Mouse (Mus musculus): ENCODE results near the gene Psmd2. TPM values are rescaled to one million over a fixed set of nuclear protein-coding genes. Genes with fewer than 3 reads are reported as not detected.
A peak's percentile ranks its signal among the peaks of the same experiment; 100 is the strongest.

The Psmd2 gene
- total RNA-seq, 2 experiments from 2014 or later, result 261 to 263 TPM

- intact Hi-C loops (cut with DNase I), result no loop called here
- DNase-seq (ENCODE audit: extremely low spot score in 1 of 2, low spot score in 2 of 2), result peak; percentile 73 to 85
These were observed 43.3 kb downstream of the Psmd2 start for GRCm38 (mm10) chr16:20694781-20695180.

DNA sequence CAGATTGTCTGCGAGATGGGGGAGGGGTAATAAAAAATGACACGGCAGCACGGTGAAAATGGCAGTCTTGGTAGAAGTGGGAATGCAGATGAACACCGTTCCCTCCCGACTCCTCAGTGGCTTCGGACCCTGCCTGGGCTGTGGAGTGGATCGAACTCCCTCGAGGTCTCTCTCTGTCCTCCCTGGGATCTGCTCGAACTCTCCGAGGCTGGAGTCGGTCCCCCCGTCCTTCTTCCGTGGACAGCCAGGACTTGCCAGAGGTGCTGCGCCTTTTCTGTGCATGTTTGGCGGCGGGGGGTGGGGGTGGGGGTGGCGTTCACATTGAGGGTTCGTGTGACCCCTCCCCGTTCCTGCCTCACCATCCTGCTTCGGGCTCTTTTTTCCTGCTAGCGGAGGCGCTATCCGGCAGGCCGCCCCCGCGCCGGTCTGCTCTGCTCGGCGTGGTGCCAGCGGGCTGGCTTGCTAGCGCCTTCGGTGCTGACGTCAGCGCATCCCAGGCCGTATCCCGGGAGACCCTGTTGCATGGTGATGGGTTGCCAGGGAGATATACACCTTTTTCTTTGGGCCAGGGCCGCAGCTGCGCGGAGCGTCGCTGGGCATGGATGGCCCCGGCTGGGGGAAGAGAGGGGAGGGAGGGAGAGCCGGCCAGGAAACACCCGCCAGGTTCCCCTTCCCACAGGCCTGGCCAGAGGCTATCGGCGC is 44.3 kb downstream of the Psmd2 start:
- peak; percentile 98 for DNase-seq (ENCODE audit: extremely low spot score in 1 of 2, low spot score in 2 of 2)
- intact Hi-C loops (cut with DNase I), result no loop called here

GRCm38 (mm10) chr16:20699266-20699665 is 47.8 kb downstream of the Psmd2 start:
- intact Hi-C loops (cut with DNase I), result no loop called here
- no peak for DNase-seq (ENCODE audit: extremely low spot score in 1 of 2, low spot score in 2 of 2)

DNA sequence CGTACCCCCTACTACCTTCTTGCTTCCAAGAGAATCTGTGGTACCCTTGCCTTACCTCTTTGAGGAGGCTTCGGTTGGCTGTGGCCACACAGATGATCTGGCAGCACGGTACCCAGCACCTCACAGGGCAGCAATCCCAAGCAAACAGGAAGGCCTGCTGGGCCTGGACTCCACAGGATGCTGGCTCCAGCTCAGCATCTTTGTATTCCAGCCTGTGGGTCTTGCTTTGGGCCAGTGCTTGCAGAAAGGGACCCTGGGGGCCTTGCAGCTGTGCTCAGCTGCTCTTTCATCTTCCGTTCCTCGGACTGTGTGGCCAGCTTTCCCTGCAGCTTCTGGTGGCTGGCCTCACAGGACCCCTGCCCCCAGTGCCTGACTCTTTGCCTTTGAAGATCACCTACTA is 48.6 kb downstream of the Psmd2 start:
- peak in 1 of 2 experiments; percentile 81 for DNase-seq (ENCODE audit: extremely low spot score in 1 of 2, low spot score in 2 of 2)
- intact Hi-C loops (cut with DNase I), result no loop called here

DNA sequence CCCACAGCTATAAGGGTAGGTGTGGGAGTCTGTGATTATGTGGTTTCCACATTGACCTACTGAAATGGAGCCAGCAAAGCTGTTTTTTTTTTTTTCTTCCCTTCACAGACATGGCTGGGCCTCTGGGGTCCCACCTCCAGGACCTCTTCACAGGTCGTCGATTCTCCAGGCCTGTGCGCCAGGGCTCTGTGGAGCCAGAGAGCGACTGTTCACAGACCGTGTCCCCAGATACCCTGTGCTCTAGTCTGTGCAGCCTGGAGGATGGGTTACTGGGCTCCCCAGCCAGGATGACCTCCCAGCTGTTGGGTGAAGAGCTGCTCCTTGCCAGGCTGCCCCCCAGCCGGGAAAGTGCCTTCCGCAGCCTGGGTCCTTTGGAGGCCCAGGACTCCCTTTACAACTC is 49.9 kb downstream of the Psmd2 start:
- no peak for DNase-seq (ENCODE audit: extremely low spot score in 1 of 2, low spot score in 2 of 2)
- intact Hi-C loops (cut with DNase I), result no loop called here

- intact Hi-C loops (cut with DNase I), result no loop called here
- no peak for DNase-seq (ENCODE audit: extremely low spot score in 1 of 2, low spot score in 2 of 2)
These were observed 50.5 kb downstream of the Psmd2 start for GRCm38 (mm10) chr16:20701729-20702521.

GRCm38 (mm10) chr16:20702522-20702893 is 51.1 kb downstream of the Psmd2 start:
- intact Hi-C loops (cut with DNase I), result no loop called here
- DNase-seq (ENCODE audit: extremely low spot score in 1 of 2, low spot score in 2 of 2), result peak in 1 of 2 experiments; percentile 85

- DNase-seq (ENCODE audit: extremely low spot score in 1 of 2, low spot score in 2 of 2), result no peak
These were observed 51.6 kb downstream of the Psmd2 start for GRCm38 (mm10) chr16:20703071-20703470.

GRCm38 (mm10) chr16:20703699-20704400 is 52.4 kb downstream of the Psmd2 start:
- DNase-seq (ENCODE audit: extremely low spot score in 1 of 2, low spot score in 2 of 2), result no peak
- intact Hi-C loops (cut with DNase I), result no loop called here

More at GRCm38 (mm10) chr16:20703071-20703470, 51.6 kb downstream of the Psmd2 start:
- intact Hi-C loops (cut with DNase I), result no loop called here

GRCm38 (mm10) chr16:20705786-20706185 is 54.3 kb downstream of the Psmd2 start:
- no peak for DNase-seq (ENCODE audit: extremely low spot score in 1 of 2, low spot score in 2 of 2)
- intact Hi-C loops (cut with DNase I), result no loop called here

DNA sequence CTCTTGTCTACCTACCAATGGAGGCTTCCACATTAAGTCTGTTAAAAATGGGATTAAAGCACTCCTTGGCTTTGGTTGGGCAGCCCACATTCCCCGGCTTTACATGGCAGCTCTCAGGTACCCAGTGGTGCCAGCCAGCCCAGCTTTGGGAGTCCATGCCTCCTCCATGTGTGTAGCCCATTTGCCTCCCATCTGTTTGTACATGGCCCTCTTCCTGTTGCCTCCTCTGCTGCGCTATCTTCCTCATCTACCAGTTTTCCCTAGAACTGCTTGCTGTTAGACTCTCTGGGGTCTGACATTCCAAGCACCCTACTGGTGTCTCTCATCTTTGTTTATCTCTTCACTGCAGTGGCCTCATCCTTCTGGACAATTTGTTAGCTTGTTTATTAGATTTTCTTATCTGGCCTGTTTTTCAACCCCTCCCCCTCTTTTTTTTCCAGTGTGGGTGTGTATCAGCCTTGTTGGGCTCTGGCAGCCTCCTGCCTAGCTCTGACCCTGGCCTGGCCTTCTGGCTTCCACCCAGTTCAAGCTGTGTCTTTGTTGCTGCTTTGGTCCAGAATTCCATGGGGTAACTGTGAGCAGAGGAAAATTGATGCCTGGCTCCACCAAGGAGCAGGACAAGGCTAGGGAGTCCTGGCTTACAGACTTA is 55.1 kb downstream of the Psmd2 start:
- intact Hi-C loops (cut with DNase I), result no loop called here
- DNase-seq (ENCODE audit: extremely low spot score in 1 of 2, low spot score in 2 of 2), result peak in 1 of 2 experiments; percentile 78

DNA sequence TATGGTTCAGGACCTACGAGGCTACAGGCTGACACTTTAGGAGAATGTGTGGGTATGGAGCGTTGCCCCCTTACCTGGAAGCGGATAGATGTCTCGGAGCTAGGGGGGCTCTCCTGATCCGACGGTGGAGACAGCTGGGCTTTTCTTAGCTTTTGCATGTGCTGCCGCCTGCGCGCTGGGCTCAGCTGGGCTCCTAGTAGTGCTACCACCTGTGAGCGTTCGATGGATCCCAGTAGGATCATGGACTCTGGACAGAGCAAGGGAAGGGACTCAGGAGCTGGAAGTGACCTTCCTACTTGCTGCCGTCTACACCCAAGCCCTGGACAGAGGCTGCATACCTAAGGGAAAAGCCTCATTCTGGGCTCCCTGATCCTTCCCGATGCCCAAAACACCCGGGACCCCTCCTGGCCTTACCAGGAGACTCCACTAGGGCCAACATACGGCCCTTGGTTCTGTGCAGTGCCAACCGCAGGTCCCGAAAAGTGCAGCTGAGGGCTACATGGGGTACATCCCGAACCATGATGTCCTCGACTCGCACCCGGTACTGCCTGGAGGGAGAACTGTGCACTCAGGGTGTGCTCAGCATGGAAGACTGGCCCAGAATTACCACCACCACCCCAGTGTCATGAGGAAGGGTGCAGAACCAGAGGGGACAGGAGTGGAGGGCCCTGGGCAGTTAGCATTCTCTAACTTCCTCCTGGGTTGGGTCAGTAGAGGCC is 56.9 kb downstream of the Psmd2 start:
- intact Hi-C loops (cut with DNase I), result no loop called here
- DNase-seq (ENCODE audit: extremely low spot score in 1 of 2, low spot score in 2 of 2), result no peak

- intact Hi-C loops (cut with DNase I), result no loop called here
- DNase-seq (ENCODE audit: extremely low spot score in 1 of 2, low spot score in 2 of 2), result no peak
These were observed 57.7 kb downstream of the Psmd2 start for GRCm38 (mm10) chr16:20708939-20709734.

- intact Hi-C loops (cut with DNase I), result loop anchor here (5.0 kb wide), 1 partner anchor 482 kb away; no protein-coding TSS in a partner anchor
- DNase-seq (ENCODE audit: extremely low spot score in 1 of 2, low spot score in 2 of 2), result no peak
These were observed 58.9 kb downstream of the Psmd2 start for GRCm38 (mm10) chr16:20710370-20710769.

DNA sequence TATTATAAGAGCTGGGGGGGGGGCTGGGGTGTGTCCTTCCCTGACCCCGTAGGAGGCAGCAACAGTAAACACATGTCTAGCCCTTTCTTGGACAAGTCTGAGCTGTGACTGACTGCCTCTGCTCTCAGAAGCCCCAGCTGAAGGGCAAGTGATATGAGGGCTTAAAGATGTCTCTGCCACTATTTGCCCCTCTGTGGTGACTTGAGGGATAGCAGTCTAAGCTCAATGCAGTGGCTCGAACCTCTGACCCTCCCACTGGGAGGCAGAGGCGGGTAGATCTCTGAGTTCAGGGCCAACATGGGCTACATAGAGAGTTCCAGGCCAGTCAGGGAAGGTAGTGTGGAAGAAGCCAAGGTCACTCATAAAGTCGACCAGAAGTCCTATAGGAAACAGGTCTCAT is 59.4 kb downstream of the Psmd2 start:
- intact Hi-C loops (cut with DNase I), result loop anchor here (5.0 kb wide), 1 partner anchor 481 kb away; no protein-coding TSS in a partner anchor
- no peak for DNase-seq (ENCODE audit: extremely low spot score in 1 of 2, low spot score in 2 of 2)

- no peak for DNase-seq (ENCODE audit: extremely low spot score in 1 of 2, low spot score in 2 of 2)
- intact Hi-C loops (cut with DNase I), result loop anchor here (5.0 kb wide), 1 partner anchor 480 kb away; no protein-coding TSS in a partner anchor
These were observed 60.7 kb downstream of the Psmd2 start for GRCm38 (mm10) chr16:20712190-20712589.

DNA sequence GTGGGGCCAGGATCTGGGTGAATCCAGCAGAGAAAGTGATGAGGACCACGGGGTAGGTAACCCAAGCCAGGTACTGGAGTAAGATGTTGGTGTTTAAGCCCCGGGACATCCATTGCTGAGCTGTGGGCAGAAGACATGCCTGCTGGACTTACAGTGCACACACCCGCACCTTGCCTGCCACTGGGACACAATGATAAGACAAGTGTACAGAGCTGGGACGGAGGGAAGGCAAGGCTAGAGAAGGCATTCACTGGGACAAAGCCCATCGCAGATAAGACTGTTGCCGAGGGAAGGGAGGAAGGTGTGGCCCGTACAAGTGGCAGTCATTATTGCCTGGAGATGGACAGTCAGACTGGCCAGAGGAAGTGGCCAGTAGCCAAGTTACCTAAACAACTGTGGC is 61.4 kb downstream of the Psmd2 start:
- intact Hi-C loops (cut with DNase I), result loop anchor here (5.0 kb wide), 1 partner anchor 479 kb away; no protein-coding TSS in a partner anchor

More for the DNA sequence above, 61.4 kb downstream of the Psmd2 start:
- no peak for DNase-seq (ENCODE audit: extremely low spot score in 1 of 2, low spot score in 2 of 2)

All from left cerebral cortex, postnatal 10 days (tissue).